Mouse (Mus musculus) embryonic fibroblast, embryonic 13.5 days (primary cell): ENCODE measurements around the gene Ddx42.

ENCODE experiments used
- CTCF ChIP-seq: IDR thresholded peaks from 2 replicates; pipeline ENCODE4 v1.5.1; 2011; ENCODE audit warnings: mild to moderate bottlenecking, control low read depth, low read length, moderate library complexity, borderline replicate concordance; ENCODE audit not compliant: insufficient read depth
- POLR2A ChIP-seq: IDR thresholded peaks from 2 replicates; pipeline ENCODE4 v1.6.1; 2011; ENCODE audit warnings: low read depth, mild to moderate bottlenecking, control low read depth, low read length, moderate library complexity

- TF ChIP-seq POLR2A (no peak), CTCF (no peak)
These were observed 18.4 kb upstream of the Ddx42 start for GRCm38 (mm10) chr11:106198277-106198676.
